Mouse (Mus musculus) embryonic facial prominence, embryonic 11.5 days (tissue): ENCODE data around the gene Zbtb48. TPM values are rescaled to one million over a fixed set of nuclear protein-coding genes. Genes with fewer than 3 reads are reported as not detected.

Source experiments
- ATAC-seq: fragments of 200-750 bp; cut with Nextera tagmentation; replicated peaks from 2 replicates; pipeline ENCODE4 v1.8.0; 2017; ENCODE audit warnings: low read depth; ENCODE audit not compliant: insufficient number of reproducible peaks, low FRiP score, low TSS enrichment
- DNase-seq: peaks from one replicate; pipeline ENCODE4 v3.0.0-alpha.2; 2015; ENCODE audit warnings: low spot score
- H3K27ac ChIP-seq: fragments of 300-500 bp; sonication (generic); replicated peaks from 2 replicates; pipeline ENCODE4 v1.5.1; 2014; ENCODE audit warnings: mild to moderate bottlenecking, low read depth, low read length, control low read depth
- H3K27me3 ChIP-seq: fragments of 300-500 bp; sonication (generic); 2 replicates; pipeline ENCODE4 v1.6.1; 2014; ENCODE audit warnings: mild to moderate bottlenecking, low read length, moderate library complexity, mixed read lengths; ENCODE audit not compliant: control insufficient read depth, insufficient read depth
- H3K36me3 ChIP-seq: fragments of 300-500 bp; sonication (generic); replicated peaks from 2 replicates; pipeline ENCODE4 v1.6.1; 2014; ENCODE audit warnings: low read depth, mild to moderate bottlenecking, low read length, moderate library complexity, mixed read lengths; ENCODE audit not compliant: control insufficient read depth, insufficient read depth
- H3K4me1 ChIP-seq: fragments of 300-500 bp; sonication (generic); 2 replicates; pipeline ENCODE4 v1.6.1; 2014; ENCODE audit warnings: low read length, mixed read lengths; ENCODE audit not compliant: control insufficient read depth, insufficient read depth
- H3K4me2 ChIP-seq: fragments of 300-500 bp; sonication (generic); 2 replicates; pipeline ENCODE4 v1.6.1; 2014; ENCODE audit warnings: low read depth, mild to moderate bottlenecking, control low read depth, low read length, moderate library complexity
- H3K4me3 ChIP-seq: fragments of 300-500 bp; sonication (generic); 2 replicates; pipeline ENCODE4 v1.5.1; 2014; ENCODE audit warnings: low read depth, low read length, control low read depth
- H3K9ac ChIP-seq: fragments of 300-500 bp; sonication (generic); replicated peaks from 2 replicates; pipeline ENCODE4 v1.6.1; 2014; ENCODE audit warnings: mild to moderate bottlenecking, control low read depth, low read length
- H3K9me3 ChIP-seq: fragments of 300-500 bp; sonication (generic); replicated peaks from 2 replicates; pipeline ENCODE4 v1.6.1; 2016; ENCODE audit warnings: mild to moderate bottlenecking, low read length, inconsistent platforms, mixed read lengths; ENCODE audit not compliant: control insufficient read depth
- WGBS: fragments of 180-500 bp; shearing (Covaris S2); extraction: QIAGEN DNeasy Blood & Tissue Kit; methylation state at CpG from one replicate; pipeline ENCODE4 v1.1.7; 2014; 5-methylcytosine and 5-hydroxymethylcytosine counted together
- polyA plus RNA-seq: library from polyadenylated mRNA; unstranded; fragments of >200 nt; fragmentation: Nextera tagmentation; extraction: Ambion mirVana; gene quantifications from 2 replicates; pipeline ENCODE4 v1.2.1, GENCODE M21; 2014

Gene Zbtb48
- polyA plus RNA-seq, 1 experiment from 2014 or later: 21.5 TPM

GRCm38 (mm10) chr4:152011171-152011760 is 16.2 kb downstream of the Zbtb48 start:
- peaks cover 4% of the 10 kb centered on the region for H3K4me1 ChIP-seq
- 64% methylated on average over 8 of the region's 8 CpGs for WGBS
- peak overlapping the region; percentile 100 for H3K4me2 ChIP-seq
- ATAC-seq (no peak), DNase-seq (no peak)
- peak overlapping the region; percentile 73 for H3K4me3 ChIP-seq
- H3K9ac ChIP-seq: peak overlapping the region; percentile 23
- H3K9me3 ChIP-seq: no peaks in the 10 kb centered on the region
- no peak overlapping the region for H3K27ac ChIP-seq
- H3K36me3 ChIP-seq: no peaks in the 10 kb centered on the region; the same call in 1 of the 2 replicates
- H3K27me3 ChIP-seq: no peaks in the 10 kb centered on the region; the same call in 1 of the 2 replicates

GRCm38 (mm10) chr4:152010707-152011134 is 16.8 kb downstream of the Zbtb48 start:
- H3K4me2 ChIP-seq: peak overlapping the region; percentile 100
- no peak overlapping the region for H3K27ac ChIP-seq
- ATAC-seq (no peak), DNase-seq (no peak)
- peak overlapping the region; percentile 73 for H3K4me3 ChIP-seq
- no peaks in the 10 kb centered on the region; the same call in 1 of the 2 replicates for H3K27me3 ChIP-seq
- H3K9me3 ChIP-seq: no peaks in the 10 kb centered on the region
- H3K36me3 ChIP-seq: no peaks in the 10 kb centered on the region; the same call in 1 of the 2 replicates
- peak overlapping the region; percentile 23 for H3K9ac ChIP-seq
- 5% methylated on average over 13 of the region's 13 CpGs for WGBS
- peaks cover 4% of the 10 kb centered on the region for H3K4me1 ChIP-seq

GRCm38 (mm10) chr4:152010091-152010706 is 17.3 kb downstream of the Zbtb48 start:
- no peaks in the 10 kb centered on the region for H3K36me3 ChIP-seq
- H3K4me3 ChIP-seq: peak overlapping the region; percentile 73
- peak overlapping the region; percentile 100 for H3K4me2 ChIP-seq
- peak overlapping the region; percentile 46 for H3K9ac ChIP-seq
- peaks cover 4% of the 10 kb centered on the region for H3K4me1 ChIP-seq
- H3K27me3 ChIP-seq: no peaks in the 10 kb centered on the region; the same call in 1 of the 2 replicates
- no peak overlapping the region for H3K27ac ChIP-seq
- 2% methylated on average over 10 of the region's 10 CpGs for WGBS
- no peaks in the 10 kb centered on the region for H3K9me3 ChIP-seq
- DNase-seq (no peak), ATAC-seq (peak; percentile 5; the same call in 1 of the 2 replicates)

- H3K4me3 ChIP-seq: peak overlapping the region; percentile 73
- peak overlapping the region; percentile 46 for H3K9ac ChIP-seq
- no peaks in the 10 kb centered on the region; the same call in 1 of the 2 replicates for H3K27me3 ChIP-seq
- peak; percentile 61 for ATAC-seq
- no peaks in the 10 kb centered on the region for H3K9me3 ChIP-seq
- no peaks in the 10 kb centered on the region for H3K36me3 ChIP-seq
- DNase-seq: peak; percentile 53
- WGBS: under 1% methylated on average over 110 of the region's 115 CpGs
- H3K27ac ChIP-seq: peak overlapping the region; percentile 72
- peak overlapping the region; percentile 100 for H3K4me2 ChIP-seq
- peaks cover 4% of the 10 kb centered on the region for H3K4me1 ChIP-seq
Observed at GRCm38 (mm10) chr4:152009076-152010051, 18.1 kb downstream of the Zbtb48 start.

- peak; percentile 82 for ATAC-seq
- H3K27me3 ChIP-seq: no peaks in the 10 kb centered on the region; the same call in 1 of the 2 replicates
- DNase-seq: peak; percentile 97
- H3K27ac ChIP-seq: peak within 1 kb of the TSS; percentile 72
- 0% methylated on average over 42 of the region's 45 CpGs for WGBS
- peak within 1 kb of the TSS; percentile 100 for H3K4me2 ChIP-seq
- H3K36me3 ChIP-seq: no peaks in the 10 kb centered on the region
- H3K4me3 ChIP-seq: peak within 1 kb of the TSS; percentile 73
- H3K9me3 ChIP-seq: no peaks in the 10 kb centered on the region
- peak within 1 kb of the TSS; percentile 46 for H3K9ac ChIP-seq
- H3K4me1 ChIP-seq: peaks cover 4% of the 10 kb centered on the region
Observed at GRCm38 (mm10) chr4:152008622-152009075, 18.8 kb downstream of the Zbtb48 start, which contains the start of gene Klhl21. Gene Klhl21 (plus strand): TSS chr4:152008803.

- peaks cover 4% of the 10 kb centered on the region for H3K4me1 ChIP-seq
- no peak overlapping the region for H3K27ac ChIP-seq
- DNase-seq (no peak), ATAC-seq (no peak)
- no peaks in the 10 kb centered on the region for H3K36me3 ChIP-seq
- peak overlapping the region; percentile 73 for H3K4me3 ChIP-seq
- WGBS: 1% methylated on average over 14 of the region's 14 CpGs
- H3K27me3 ChIP-seq: no peaks in the 10 kb centered on the region; the same call in 1 of the 2 replicates
- H3K9me3 ChIP-seq: no peaks in the 10 kb centered on the region
- peak overlapping the region; percentile 46 for H3K9ac ChIP-seq
- peak overlapping the region; percentile 100 for H3K4me2 ChIP-seq
Observed at GRCm38 (mm10) chr4:152008148-152008500, 19.3 kb downstream of the Zbtb48 start.

GRCm38 (mm10) chr4:152007481-152008147 is 19.9 kb downstream of the Zbtb48 start:
- peaks cover 4% of the 10 kb centered on the region for H3K4me1 ChIP-seq
- ATAC-seq (no peak), DNase-seq (no peak)
- 7% methylated on average over 8 of the region's 8 CpGs for whole genome bisulfite sequencing
- no peaks in the 10 kb centered on the region; the same call in 1 of the 2 replicates for H3K27me3 ChIP-seq
- no peak overlapping the region for H3K27ac ChIP-seq
- peak overlapping the region; percentile 23 for H3K9ac ChIP-seq
- H3K36me3 ChIP-seq: no peaks in the 10 kb centered on the region
- no peaks in the 10 kb centered on the region for H3K9me3 ChIP-seq
- H3K4me3 ChIP-seq: peak overlapping the region; percentile 73
- H3K4me2 ChIP-seq: peak overlapping the region; percentile 100
